Mouse (Mus musculus): ENCODE data around the gene Srbd1. TPM values are rescaled to one million over a fixed set of nuclear protein-coding genes. Genes with fewer than 3 reads are reported as not detected.

The Srbd1 gene
- polyA plus RNA-seq, 1 experiment from 2014 or later = 9.1 TPM

- WGBS = 70% methylated on average over 11 of the region's 11 CpGs
- H3K4me3 ChIP-seq (replicated peaks; ENCODE audit: low read depth, low read length) = no peak overlapping the region
- H3K9ac ChIP-seq (replicated peaks; ENCODE audit: low read length) = no peak overlapping the region
- no peak overlapping the region for H3K4me2 ChIP-seq (ENCODE audit: low read length)
- H3K27ac ChIP-seq (replicated peaks; ENCODE audit: low read depth, low read length) = no peak overlapping the region
- no peaks in the 10 kb centered on the region; the same call in 1 of the 2 replicates for H3K4me1 ChIP-seq (ENCODE audit: control insufficient read depth, insufficient read depth, low read length)
- H3K27me3 ChIP-seq (ENCODE audit: control insufficient read depth, insufficient read depth, low read length) = no peaks in the 10 kb centered on the region
- H3K9me3 ChIP-seq (ENCODE audit: control insufficient read depth, low read length) = no peaks in the 10 kb centered on the region
- DNase-seq = no peak
- 0 out of 2 replicates have a peak, but pooled peaks cover 3% of the 10 kb centered on the region for H3K36me3 ChIP-seq (ENCODE audit: control insufficient read depth, insufficient read depth, low read length)
- no peak for ATAC-seq (ENCODE audit: low FRiP score, low TSS enrichment)
Observed at GRCm38 (mm10) chr17:86078060-86078459, 66.9 kb downstream of the Srbd1 start.

GRCm38 (mm10) chr17:86067444-86067843, 77.5 kb downstream of the Srbd1 start:
- H3K9me3 ChIP-seq (ENCODE audit: control insufficient read depth, low read length) = no peaks in the 10 kb centered on the region
- no peak overlapping the region for H3K27ac ChIP-seq (replicated peaks; ENCODE audit: low read depth, low read length)
- ATAC-seq (ENCODE audit: low FRiP score, low TSS enrichment) = no peak
- WGBS = 96% methylated on average over 3 of the region's 3 CpGs
- no peaks in the 10 kb centered on the region for H3K36me3 ChIP-seq (ENCODE audit: control insufficient read depth, insufficient read depth, low read length)
- no peaks in the 10 kb centered on the region for H3K27me3 ChIP-seq (ENCODE audit: control insufficient read depth, insufficient read depth, low read length)
- DNase-seq = no peak
- H3K4me2 ChIP-seq (ENCODE audit: low read length) = no peak overlapping the region
- no peaks in the 10 kb centered on the region for H3K4me1 ChIP-seq (ENCODE audit: control insufficient read depth, insufficient read depth, low read length)
- no peak overlapping the region for H3K9ac ChIP-seq (replicated peaks; ENCODE audit: low read length)
- H3K4me3 ChIP-seq (replicated peaks; ENCODE audit: low read depth, low read length) = no peak overlapping the region

- no peak overlapping the region for H3K4me3 ChIP-seq (replicated peaks; ENCODE audit: low read depth, low read length)
- H3K27ac ChIP-seq (replicated peaks; ENCODE audit: low read depth, low read length) = no peak overlapping the region
- no peak overlapping the region for H3K9ac ChIP-seq (replicated peaks; ENCODE audit: low read length)
- ATAC-seq (ENCODE audit: low FRiP score, low TSS enrichment) (no peak), DNase-seq (no peak)
- H3K4me1 ChIP-seq (ENCODE audit: control insufficient read depth, insufficient read depth, low read length) = no peaks in the 10 kb centered on the region
- H3K4me2 ChIP-seq (ENCODE audit: low read length) = no peak overlapping the region
- H3K36me3 ChIP-seq (ENCODE audit: control insufficient read depth, insufficient read depth, low read length) = no peaks in the 10 kb centered on the region
- no peaks in the 10 kb centered on the region for H3K27me3 ChIP-seq (ENCODE audit: control insufficient read depth, insufficient read depth, low read length)
- H3K9me3 ChIP-seq (ENCODE audit: control insufficient read depth, low read length) = no peaks in the 10 kb centered on the region
- 92% methylated on average over 7 of the region's 7 CpGs for WGBS
Observed at GRCm38 (mm10) chr17:86065833-86066232, 79.1 kb downstream of the Srbd1 start.

- no peaks in the 10 kb centered on the region for H3K36me3 ChIP-seq (ENCODE audit: control insufficient read depth, insufficient read depth, low read length)
- H3K27ac ChIP-seq (replicated peaks; ENCODE audit: low read depth, low read length) = no peak overlapping the region
- no peak overlapping the region for H3K9ac ChIP-seq (replicated peaks; ENCODE audit: low read length)
- ATAC-seq (ENCODE audit: low FRiP score, low TSS enrichment) = no peak
- H3K4me2 ChIP-seq (ENCODE audit: low read length) = no peak overlapping the region
- no peaks in the 10 kb centered on the region for H3K4me1 ChIP-seq (ENCODE audit: control insufficient read depth, insufficient read depth, low read length)
- DNase-seq = peak; percentile 88
- 0 out of 2 replicates have a peak, but pooled peaks cover 2% of the 10 kb centered on the region for H3K9me3 ChIP-seq (ENCODE audit: control insufficient read depth, low read length)
- 21% methylated on average over 5 of the region's 5 CpGs for WGBS
- H3K4me3 ChIP-seq (replicated peaks; ENCODE audit: low read depth, low read length) = no peak overlapping the region
- H3K27me3 ChIP-seq (ENCODE audit: control insufficient read depth, insufficient read depth, low read length) = no peaks in the 10 kb centered on the region
Observed at GRCm38 (mm10) chr17:86063461-86063860, 81.5 kb downstream of the Srbd1 start.

- WGBS = 85% methylated on average over 5 of the region's 5 CpGs
- Histone ChIP-seq H3K36me3 (ENCODE audit: control insufficient read depth, insufficient read depth, low read length) (no peaks in the 10 kb centered on the region), H3K4me1 (ENCODE audit: control insufficient read depth, insufficient read depth, low read length) (no peaks in the 10 kb centered on the region), H3K27me3 (ENCODE audit: control insufficient read depth, insufficient read depth, low read length) (no peaks in the 10 kb centered on the region), H3K9ac (replicated peaks; ENCODE audit: low read length) (no peak overlapping the region), H3K4me3 (replicated peaks; ENCODE audit: low read depth, low read length) (no peak overlapping the region), H3K9me3 (ENCODE audit: control insufficient read depth, low read length) (0 out of 2 replicates have a peak, but pooled peaks cover 5% of the 10 kb centered on the region), H3K4me2 (ENCODE audit: low read length) (no peak overlapping the region), H3K27ac (replicated peaks; ENCODE audit: low read depth, low read length) (no peak overlapping the region)
- DNase-seq (no peak), ATAC-seq (ENCODE audit: low FRiP score, low TSS enrichment) (no peak)
Observed at GRCm38 (mm10) chr17:86060911-86061310, 84.1 kb downstream of the Srbd1 start.

- Histone ChIP-seq H3K27me3 (ENCODE audit: control insufficient read depth, insufficient read depth, low read length) (no peaks in the 10 kb centered on the region), H3K36me3 (ENCODE audit: control insufficient read depth, insufficient read depth, low read length) (no peaks in the 10 kb centered on the region), H3K27ac (replicated peaks; ENCODE audit: low read depth, low read length) (no peak overlapping the region), H3K4me2 (ENCODE audit: low read length) (no peak overlapping the region), H3K9ac (replicated peaks; ENCODE audit: low read length) (no peak overlapping the region), H3K4me3 (replicated peaks; ENCODE audit: low read depth, low read length) (no peak overlapping the region), H3K4me1 (ENCODE audit: control insufficient read depth, insufficient read depth, low read length) (no peaks in the 10 kb centered on the region; the same call in 1 of the 2 replicates), H3K9me3 (ENCODE audit: control insufficient read depth, low read length) (no peaks in the 10 kb centered on the region)
- 87% methylated on average over 13 of the region's 13 CpGs for WGBS
- DNase-seq = no peak
- no peak for ATAC-seq (ENCODE audit: low FRiP score, low TSS enrichment)
Observed at GRCm38 (mm10) chr17:86040221-86040984, 104.6 kb downstream of the Srbd1 start.

GRCm38 (mm10) chr17:86039741-86040140, 105.2 kb downstream of the Srbd1 start:
- H3K27ac ChIP-seq (replicated peaks; ENCODE audit: low read depth, low read length) = no peak overlapping the region
- DNase-seq = no peak
- no peaks in the 10 kb centered on the region for H3K27me3 ChIP-seq (ENCODE audit: control insufficient read depth, insufficient read depth, low read length)
- H3K9ac ChIP-seq (replicated peaks; ENCODE audit: low read length) = no peak overlapping the region
- no peak for ATAC-seq (ENCODE audit: low FRiP score, low TSS enrichment)
- no peak overlapping the region for H3K4me3 ChIP-seq (replicated peaks; ENCODE audit: low read depth, low read length)
- no peaks in the 10 kb centered on the region; the same call in 1 of the 2 replicates for H3K4me1 ChIP-seq (ENCODE audit: control insufficient read depth, insufficient read depth, low read length)
- 90% methylated on average over 3 of the region's 3 CpGs for WGBS
- H3K4me2 ChIP-seq (ENCODE audit: low read length) = no peak overlapping the region
- no peaks in the 10 kb centered on the region for H3K9me3 ChIP-seq (ENCODE audit: control insufficient read depth, low read length)
- no peaks in the 10 kb centered on the region for H3K36me3 ChIP-seq (ENCODE audit: control insufficient read depth, insufficient read depth, low read length)

- WGBS = 72% methylated on average over 13 of the region's 13 CpGs
Observed at GRCm38 (mm10) chr17:86038211-86038648, 106.7 kb downstream of the Srbd1 start.

GRCm38 (mm10) chr17:86035576-86035975, 109.4 kb downstream of the Srbd1 start:
- H3K4me2 ChIP-seq (ENCODE audit: low read length) = no peak overlapping the region
- H3K9ac ChIP-seq (replicated peaks; ENCODE audit: low read length) = no peak overlapping the region
- WGBS = 93% methylated on average over 3 of the region's 3 CpGs
- ATAC-seq (ENCODE audit: low FRiP score, low TSS enrichment) = no peak
- DNase-seq = no peak
- H3K4me1 ChIP-seq (ENCODE audit: control insufficient read depth, insufficient read depth, low read length) = no peaks in the 10 kb centered on the region; the same call in 1 of the 2 replicates
- H3K36me3 ChIP-seq (ENCODE audit: control insufficient read depth, insufficient read depth, low read length) = no peaks in the 10 kb centered on the region
- H3K4me3 ChIP-seq (replicated peaks; ENCODE audit: low read depth, low read length) = no peak overlapping the region
- H3K27ac ChIP-seq (replicated peaks; ENCODE audit: low read depth, low read length) = no peak overlapping the region
- no peaks in the 10 kb centered on the region for H3K27me3 ChIP-seq (ENCODE audit: control insufficient read depth, insufficient read depth, low read length)
- no peaks in the 10 kb centered on the region for H3K9me3 ChIP-seq (ENCODE audit: control insufficient read depth, low read length)

More at GRCm38 (mm10) chr17:86038211-86038648, 106.7 kb downstream of the Srbd1 start:
- ATAC-seq (ENCODE audit: low FRiP score, low TSS enrichment) = no peak
- no peaks in the 10 kb centered on the region for H3K9me3 ChIP-seq (ENCODE audit: control insufficient read depth, low read length)
- H3K36me3 ChIP-seq (ENCODE audit: control insufficient read depth, insufficient read depth, low read length) = no peaks in the 10 kb centered on the region
- H3K4me2 ChIP-seq (ENCODE audit: low read length) = no peak overlapping the region
- no peak overlapping the region for H3K9ac ChIP-seq (replicated peaks; ENCODE audit: low read length)
- no peaks in the 10 kb centered on the region; the same call in 1 of the 2 replicates for H3K4me1 ChIP-seq (ENCODE audit: control insufficient read depth, insufficient read depth, low read length)
- no peak overlapping the region for H3K27ac ChIP-seq (replicated peaks; ENCODE audit: low read depth, low read length)
- DNase-seq = peak; percentile 9
- no peaks in the 10 kb centered on the region for H3K27me3 ChIP-seq (ENCODE audit: control insufficient read depth, insufficient read depth, low read length)
- no peak overlapping the region for H3K4me3 ChIP-seq (replicated peaks; ENCODE audit: low read depth, low read length)
